Mouse (Mus musculus): ENCODE measurements around the gene Olfr706. TPM values are rescaled to one million over a fixed set of nuclear protein-coding genes. Genes with fewer than 3 reads are reported as not detected.

The Olfr706 gene
- polyA plus RNA-seq (2014; fragmentation: Illumina TruSeq; extraction: RNeasy Lipid Tissue Mini Kit (QIAGEN cat#74804); ENCODE audit: insufficient read depth, low read depth, low replicate concordance): not detected

GRCm38 (mm10) chr7:106888062-106888461 is at the start of gene Olfr706:
TSS of gene Olfr706 (minus strand) at chr7:106888162.

GRCm38 (mm10) chr7:106932119-106932518 is 44.2 kb upstream of the Olfr706 start, which contains the start of gene Olfr709-ps1:
TSS of gene Olfr709-ps1 (minus strand) at chr7:106932219.

GRCm38 (mm10) chr7:106907676-106908075 is 19.7 kb upstream of the Olfr706 start, which contains the start of gene Olfr1532-ps1:
TSS of gene Olfr1532-ps1 (plus strand) at chr7:106908001.

GRCm38 (mm10) chr7:106901141-106901540 is 13.2 kb upstream of the Olfr706 start, which contains the start of gene Olfr707:
TSS of gene Olfr707 (minus strand) at chr7:106901241.

GRCm38 (mm10) chr7:106876791-106877190 is 11.2 kb downstream of the Olfr706 start, which contains the start of gene Olfr705:
TSS of gene Olfr705 (minus strand) at chr7:106876891.

GRCm38 (mm10) chr7:106862885-106863284 is 25.1 kb downstream of the Olfr706 start, which contains the start of gene Olfr704:
TSS of gene Olfr704 (plus strand) at chr7:106863185.

GRCm38 (mm10) chr7:106843060-106843459 is 44.9 kb downstream of the Olfr706 start, which contains the start of gene Olfr703:
TSS of gene Olfr703 (plus strand) at chr7:106843360.

GRCm38 (mm10) chr7:106833793-106834192 is 54.2 kb downstream of the Olfr706 start, which contains the start of gene Olfr702:
TSS of gene Olfr702 (minus strand) at chr7:106833893.

Other genes starting within 250 kb of the Olfr706 start
- gene Olfr693, start 207.6 kb downstream of the Olfr706 start, polyA plus RNA-seq (2014; fragmentation: Illumina TruSeq; extraction: RNeasy Lipid Tissue Mini Kit (QIAGEN cat#74804); ENCODE audit: insufficient read depth, low read depth, low replicate concordance): not detected
- not detected for gene Olfr694, start 196.3 kb downstream of the Olfr706 start, polyA plus RNA-seq (2014; fragmentation: Illumina TruSeq; extraction: RNeasy Lipid Tissue Mini Kit (QIAGEN cat#74804); ENCODE audit: insufficient read depth, low read depth, low replicate concordance)
- not detected for gene Olfr695, start 171.8 kb downstream of the Olfr706 start, polyA plus RNA-seq (2014; fragmentation: Illumina TruSeq; extraction: RNeasy Lipid Tissue Mini Kit (QIAGEN cat#74804); ENCODE audit: insufficient read depth, low read depth, low replicate concordance)
- gene Olfr697, start 145.7 kb downstream of the Olfr706 start, polyA plus RNA-seq (2014; fragmentation: Illumina TruSeq; extraction: RNeasy Lipid Tissue Mini Kit (QIAGEN cat#74804); ENCODE audit: insufficient read depth, low read depth, low replicate concordance): not detected
- gene Olfr698, start 132.8 kb downstream of the Olfr706 start, polyA plus RNA-seq (2014; fragmentation: Illumina TruSeq; extraction: RNeasy Lipid Tissue Mini Kit (QIAGEN cat#74804); ENCODE audit: insufficient read depth, low read depth, low replicate concordance): not detected
- gene Olfr699, start 95.0 kb downstream of the Olfr706 start, polyA plus RNA-seq (2014; fragmentation: Illumina TruSeq; extraction: RNeasy Lipid Tissue Mini Kit (QIAGEN cat#74804); ENCODE audit: insufficient read depth, low read depth, low replicate concordance): not detected
- not detected for gene Olfr700, start 79.3 kb downstream of the Olfr706 start, polyA plus RNA-seq (2014; fragmentation: Illumina TruSeq; extraction: RNeasy Lipid Tissue Mini Kit (QIAGEN cat#74804); ENCODE audit: insufficient read depth, low read depth, low replicate concordance)
- not detected for gene Olfr701, start 74.0 kb downstream of the Olfr706 start, polyA plus RNA-seq (2014; fragmentation: Illumina TruSeq; extraction: RNeasy Lipid Tissue Mini Kit (QIAGEN cat#74804); ENCODE audit: insufficient read depth, low read depth, low replicate concordance)
- not detected for gene Olfr702, start 54.3 kb downstream of the Olfr706 start, polyA plus RNA-seq (2014; fragmentation: Illumina TruSeq; extraction: RNeasy Lipid Tissue Mini Kit (QIAGEN cat#74804); ENCODE audit: insufficient read depth, low read depth, low replicate concordance)
- not detected for gene Olfr703, start 44.8 kb downstream of the Olfr706 start, polyA plus RNA-seq (2014; fragmentation: Illumina TruSeq; extraction: RNeasy Lipid Tissue Mini Kit (QIAGEN cat#74804); ENCODE audit: insufficient read depth, low read depth, low replicate concordance)
- gene Olfr704, start 25.0 kb downstream of the Olfr706 start, polyA plus RNA-seq (2014; fragmentation: Illumina TruSeq; extraction: RNeasy Lipid Tissue Mini Kit (QIAGEN cat#74804); ENCODE audit: insufficient read depth, low read depth, low replicate concordance): not detected
- gene Olfr705, start 11.3 kb downstream of the Olfr706 start, polyA plus RNA-seq (2014; fragmentation: Illumina TruSeq; extraction: RNeasy Lipid Tissue Mini Kit (QIAGEN cat#74804); ENCODE audit: insufficient read depth, low read depth, low replicate concordance): not detected
- gene Olfr707, start 13.1 kb upstream of the Olfr706 start, polyA plus RNA-seq (2014; fragmentation: Illumina TruSeq; extraction: RNeasy Lipid Tissue Mini Kit (QIAGEN cat#74804); ENCODE audit: insufficient read depth, low read depth, low replicate concordance): not detected
- not detected for gene Olfr1532-ps1, start 19.8 kb upstream of the Olfr706 start, polyA plus RNA-seq (2014; fragmentation: Illumina TruSeq; extraction: RNeasy Lipid Tissue Mini Kit (QIAGEN cat#74804); ENCODE audit: insufficient read depth, low read depth, low replicate concordance)
- not detected for gene Olfr709-ps1, start 44.1 kb upstream of the Olfr706 start, polyA plus RNA-seq (2014; fragmentation: Illumina TruSeq; extraction: RNeasy Lipid Tissue Mini Kit (QIAGEN cat#74804); ENCODE audit: insufficient read depth, low read depth, low replicate concordance)
- gene Olfr710, start 60.1 kb upstream of the Olfr706 start, polyA plus RNA-seq (2014; fragmentation: Illumina TruSeq; extraction: RNeasy Lipid Tissue Mini Kit (QIAGEN cat#74804); ENCODE audit: insufficient read depth, low read depth, low replicate concordance): not detected
- gene Olfr6, start 75.8 kb upstream of the Olfr706 start, polyA plus RNA-seq (2014; fragmentation: Illumina TruSeq; extraction: RNeasy Lipid Tissue Mini Kit (QIAGEN cat#74804); ENCODE audit: insufficient read depth, low read depth, low replicate concordance): not detected
- gene Olfr711, start 87.3 kb upstream of the Olfr706 start, polyA plus RNA-seq (2014; fragmentation: Illumina TruSeq; extraction: RNeasy Lipid Tissue Mini Kit (QIAGEN cat#74804); ENCODE audit: insufficient read depth, low read depth, low replicate concordance): not detected
- not detected for gene Olfr2, start 117.9 kb upstream of the Olfr706 start, polyA plus RNA-seq (2014; fragmentation: Illumina TruSeq; extraction: RNeasy Lipid Tissue Mini Kit (QIAGEN cat#74804); ENCODE audit: insufficient read depth, low read depth, low replicate concordance)
- not detected for gene Olfr713, start 143.0 kb upstream of the Olfr706 start, polyA plus RNA-seq (2014; fragmentation: Illumina TruSeq; extraction: RNeasy Lipid Tissue Mini Kit (QIAGEN cat#74804); ENCODE audit: insufficient read depth, low read depth, low replicate concordance)
- gene Olfr714, start 182.8 kb upstream of the Olfr706 start, polyA plus RNA-seq (2014; fragmentation: Illumina TruSeq; extraction: RNeasy Lipid Tissue Mini Kit (QIAGEN cat#74804); ENCODE audit: insufficient read depth, low read depth, low replicate concordance): not detected
- not detected for gene Olfr17, start 205.1 kb upstream of the Olfr706 start, polyA plus RNA-seq (2014; fragmentation: Illumina TruSeq; extraction: RNeasy Lipid Tissue Mini Kit (QIAGEN cat#74804); ENCODE audit: insufficient read depth, low read depth, low replicate concordance)
- gene Olfr715b, start 222.2 kb upstream of the Olfr706 start, polyA plus RNA-seq (2014; fragmentation: Illumina TruSeq; extraction: RNeasy Lipid Tissue Mini Kit (QIAGEN cat#74804); ENCODE audit: insufficient read depth, low read depth, low replicate concordance): not detected
- gene Olfr715, start 242.9 kb upstream of the Olfr706 start, polyA plus RNA-seq (2014; fragmentation: Illumina TruSeq; extraction: RNeasy Lipid Tissue Mini Kit (QIAGEN cat#74804); ENCODE audit: insufficient read depth, low read depth, low replicate concordance): not detected

Measured in lung, adult 10 weeks (tissue).